Mouse (Mus musculus): ENCODE measurements at regions not wholly inside any gene's neighbourhood (a gene's known extent, or its start where the extent isn't known, plus 50 kb on each side); places are given as distances from the start of the nearest gene placed in this dataset.

- no peaks in the 10 kb centered on the region for H3K9me3 ChIP-seq (ENCODE audit: low read length)
- ATAC-seq (no peak), DNase-seq (ENCODE audit: low spot score) (no peak)
- no peak overlapping the region for H3K4me3 ChIP-seq (ENCODE audit: low read length)
- peaks cover 20% of the 10 kb centered on the region for H3K4me1 ChIP-seq (ENCODE audit: insufficient read depth, low read length)
- H3K27ac ChIP-seq = no peak overlapping the region
- no peak for TF ChIP-seq CTCF (IDR thresholded peaks at IDR 0.05; ENCODE audit: low read depth)
- WGBS = 93% methylated on average over 2 of the region's 2 CpGs
- H3K4me2 ChIP-seq (ENCODE audit: low read depth, low read length) = no peak overlapping the region
- H3K9ac ChIP-seq (replicated peaks; ENCODE audit: low read length) = no peak overlapping the region
- H3K27me3 ChIP-seq (ENCODE audit: insufficient read depth, low read length) = no peaks in the 10 kb centered on the region
- no peaks in the 10 kb centered on the region for H3K36me3 ChIP-seq (ENCODE audit: insufficient read depth, low read length)
These were observed 153.6 kb upstream of the Sdk2 start for GRCm38 (mm10) chr11:114220466-114220865.

- H3K36me3 ChIP-seq (ENCODE audit: insufficient read depth, low read length) = no peaks in the 10 kb centered on the region
- H3K9ac ChIP-seq (replicated peaks; ENCODE audit: low read length) = no peak overlapping the region
- no peak overlapping the region for H3K27ac ChIP-seq
- no peaks in the 10 kb centered on the region for H3K27me3 ChIP-seq (ENCODE audit: insufficient read depth, low read length)
- 24% methylated on average over 9 of the region's 9 CpGs for WGBS
- ATAC-seq (no peak), DNase-seq (ENCODE audit: low spot score) (peak; percentile 28)
- no peaks in the 10 kb centered on the region for H3K9me3 ChIP-seq (ENCODE audit: low read length)
- H3K4me1 ChIP-seq (ENCODE audit: insufficient read depth, low read length) = peaks cover 20% of the 10 kb centered on the region
- no peak overlapping the region for H3K4me3 ChIP-seq (ENCODE audit: low read length)
- TF ChIP-seq CTCF (IDR thresholded peaks at IDR 0.05; ENCODE audit: low read depth) = no peak
- no peak overlapping the region for H3K4me2 ChIP-seq (ENCODE audit: low read depth, low read length)
These were observed 152.1 kb upstream of the Sdk2 start for GRCm38 (mm10) chr11:114218732-114219506.

- peaks cover 20% of the 10 kb centered on the region for H3K4me1 ChIP-seq (ENCODE audit: insufficient read depth, low read length)
- TF ChIP-seq CTCF (IDR thresholded peaks at IDR 0.05; ENCODE audit: low read depth) = no peak
- 3% methylated on average over 15 of the region's 15 CpGs for WGBS
- H3K9me3 ChIP-seq (ENCODE audit: low read length) = no peaks in the 10 kb centered on the region
- H3K4me2 ChIP-seq (ENCODE audit: low read depth, low read length) = peak overlapping the region; percentile 47
- H3K27me3 ChIP-seq (ENCODE audit: insufficient read depth, low read length) = no peaks in the 10 kb centered on the region
- no peak overlapping the region for H3K27ac ChIP-seq
- ATAC-seq (0 out of 2 replicates have a peak, but pooled peaks have one; percentile 29), DNase-seq (ENCODE audit: low spot score) (peak; percentile 54)
- 0 out of 2 replicates have a peak overlapping the region, but pooled peaks have one; percentile 16 for H3K4me3 ChIP-seq (ENCODE audit: low read length)
- no peaks in the 10 kb centered on the region for H3K36me3 ChIP-seq (ENCODE audit: insufficient read depth, low read length)
- H3K9ac ChIP-seq (replicated peaks; ENCODE audit: low read length) = peak overlapping the region; percentile 25; the same call in 1 of the 2 replicates
These were observed 150.5 kb upstream of the Sdk2 start for GRCm38 (mm10) chr11:114217245-114217757.

DNA sequence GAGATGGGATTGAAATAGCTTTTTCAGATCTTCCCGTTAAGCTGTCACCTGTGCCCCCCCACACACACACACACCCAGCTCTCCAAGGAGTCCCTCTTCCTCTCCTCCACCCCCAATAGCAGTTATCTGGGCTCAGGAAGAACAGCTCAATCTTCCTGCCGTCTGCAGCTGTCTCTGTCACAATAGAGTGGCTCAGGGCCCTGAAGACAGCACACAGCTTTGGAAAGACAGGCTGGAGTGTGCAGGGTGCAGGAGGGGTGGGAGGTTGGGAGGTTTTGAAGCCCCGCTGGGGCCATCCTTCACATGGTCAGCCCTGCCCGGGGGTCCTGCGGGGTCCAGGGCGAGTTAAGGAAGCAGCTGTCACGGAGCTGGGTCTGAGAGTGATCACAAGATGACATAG lies 149.6 kb upstream of the Sdk2 start:
- DNase-seq (ENCODE audit: low spot score) = no peak

GRCm38 (mm10) chr11:114215256-114215655 lies 148.4 kb upstream of the Sdk2 start:
- TF ChIP-seq CTCF (IDR thresholded peaks at IDR 0.05; ENCODE audit: low read depth) = no peak
- Histone ChIP-seq H3K4me2 (ENCODE audit: low read depth, low read length) (no peak overlapping the region), H3K27ac (no peak overlapping the region), H3K27me3 (ENCODE audit: insufficient read depth, low read length) (no peaks in the 10 kb centered on the region), H3K9me3 (ENCODE audit: low read length) (no peaks in the 10 kb centered on the region), H3K4me1 (ENCODE audit: insufficient read depth, low read length) (peaks cover 20% of the 10 kb centered on the region), H3K36me3 (ENCODE audit: insufficient read depth, low read length) (no peaks in the 10 kb centered on the region), H3K9ac (replicated peaks; ENCODE audit: low read length) (no peak overlapping the region), H3K4me3 (ENCODE audit: low read length) (no peak overlapping the region)
- ATAC-seq = no peak
- no peak for DNase-seq (ENCODE audit: low spot score)
- WGBS = 82% methylated on average over 8 of the region's 8 CpGs

More for the DNA sequence above, 149.6 kb upstream of the Sdk2 start:
- Histone ChIP-seq H3K4me2 (ENCODE audit: low read depth, low read length) (no peak overlapping the region), H3K9me3 (ENCODE audit: low read length) (no peaks in the 10 kb centered on the region), H3K27ac (no peak overlapping the region), H3K4me1 (ENCODE audit: insufficient read depth, low read length) (peaks cover 20% of the 10 kb centered on the region), H3K9ac (replicated peaks; ENCODE audit: low read length) (no peak overlapping the region), H3K27me3 (ENCODE audit: insufficient read depth, low read length) (no peaks in the 10 kb centered on the region), H3K36me3 (ENCODE audit: insufficient read depth, low read length) (no peaks in the 10 kb centered on the region), H3K4me3 (ENCODE audit: low read length) (no peak overlapping the region)
- no peak for ATAC-seq
- WGBS = 9% methylated on average over 7 of the region's 7 CpGs
- no peak for TF ChIP-seq CTCF (IDR thresholded peaks at IDR 0.05; ENCODE audit: low read depth)

- Histone ChIP-seq H3K4me3 (ENCODE audit: low read length) (no peak overlapping the region), H3K4me1 (ENCODE audit: insufficient read depth, low read length) (peaks cover 6% of the 10 kb centered on the region; the same call in 1 of the 2 replicates), H3K27me3 (ENCODE audit: insufficient read depth, low read length) (no peaks in the 10 kb centered on the region), H3K4me2 (ENCODE audit: low read depth, low read length) (no peak overlapping the region), H3K36me3 (ENCODE audit: insufficient read depth, low read length) (no peaks in the 10 kb centered on the region), H3K27ac (no peak overlapping the region), H3K9ac (replicated peaks; ENCODE audit: low read length) (no peak overlapping the region), H3K9me3 (ENCODE audit: low read length) (no peaks in the 10 kb centered on the region)
- 57% methylated on average over 2 of the region's 2 CpGs for WGBS
- no peak for ATAC-seq
- no peak for TF ChIP-seq CTCF (IDR thresholded peaks at IDR 0.05; ENCODE audit: low read depth)
- no peak for DNase-seq (ENCODE audit: low spot score)
These were observed 145.3 kb upstream of the Sdk2 start for GRCm38 (mm10) chr11:114212136-114212535.

DNA sequence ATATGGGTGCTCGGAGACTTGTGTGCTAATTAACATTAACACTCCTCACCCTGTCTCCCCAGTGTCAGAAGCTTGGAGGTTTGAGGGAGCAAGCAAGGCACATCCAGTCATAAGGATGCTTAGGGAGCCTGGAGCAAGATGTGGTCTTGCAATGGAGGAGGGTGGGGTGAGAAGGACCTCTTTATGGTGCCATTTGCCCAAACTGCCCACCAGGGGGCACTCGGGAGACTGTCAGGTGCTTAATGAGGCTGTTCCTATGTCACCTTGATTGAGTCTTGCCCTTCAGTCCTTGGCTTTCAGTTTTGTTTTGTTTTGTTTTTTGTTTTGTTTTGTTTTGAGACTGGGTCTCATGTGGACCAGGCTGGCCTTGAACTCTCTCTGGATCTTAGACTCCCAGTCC lies 138.3 kb upstream of the Sdk2 start:
- Histone ChIP-seq H3K27me3 (ENCODE audit: insufficient read depth, low read length) (no peaks in the 10 kb centered on the region), H3K4me3 (ENCODE audit: low read length) (no peak overlapping the region), H3K9me3 (ENCODE audit: low read length) (no peaks in the 10 kb centered on the region), H3K4me2 (ENCODE audit: low read depth, low read length) (no peak overlapping the region), H3K27ac (no peak overlapping the region), H3K4me1 (ENCODE audit: insufficient read depth, low read length) (no peaks in the 10 kb centered on the region), H3K9ac (replicated peaks; ENCODE audit: low read length) (no peak overlapping the region), H3K36me3 (ENCODE audit: insufficient read depth, low read length) (no peaks in the 10 kb centered on the region)
- 49% methylated on average over 2 of the region's 2 CpGs for WGBS
- DNase-seq (ENCODE audit: low spot score) (peak; percentile 53), ATAC-seq (no peak)
- TF ChIP-seq CTCF (IDR thresholded peaks at IDR 0.05; ENCODE audit: low read depth) = peak; percentile 69
